Mouse (Mus musculus) urinary bladder, postnatal 25 days (tissue): Measurements from ENCODE around the gene Maea.

Experiments used
- DNase-seq: peaks from one replicate; pipeline ENCODE4 v3.0.0; 2022; ENCODE audit warnings: low spot score

Gene Maea

GRCm38 (mm10) chr5:33358467-33358866, 23.2 kb downstream of the Maea start:
- DNase-seq: no peak

DNA sequence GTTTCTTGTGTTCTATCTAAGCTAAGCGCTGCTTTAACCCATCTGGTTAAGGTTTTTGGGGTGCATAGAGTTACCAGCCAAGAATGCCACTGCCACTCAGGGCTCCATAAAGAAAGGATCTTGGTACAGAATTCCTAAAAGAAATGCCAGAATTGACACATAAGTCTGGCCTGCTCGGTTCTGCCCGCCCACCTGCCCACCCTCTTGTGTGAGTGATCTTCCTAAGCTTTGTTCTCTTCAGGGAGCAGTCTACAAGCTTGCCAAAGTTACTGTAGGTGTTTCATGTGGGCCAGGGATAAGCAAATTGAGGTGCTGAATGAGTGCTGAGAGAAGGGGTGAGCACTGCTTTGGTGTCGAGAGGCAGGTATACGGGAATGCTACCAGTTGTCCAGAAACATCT, 28.0 kb downstream of the Maea start:
- DNase-seq: no peak

DNA sequence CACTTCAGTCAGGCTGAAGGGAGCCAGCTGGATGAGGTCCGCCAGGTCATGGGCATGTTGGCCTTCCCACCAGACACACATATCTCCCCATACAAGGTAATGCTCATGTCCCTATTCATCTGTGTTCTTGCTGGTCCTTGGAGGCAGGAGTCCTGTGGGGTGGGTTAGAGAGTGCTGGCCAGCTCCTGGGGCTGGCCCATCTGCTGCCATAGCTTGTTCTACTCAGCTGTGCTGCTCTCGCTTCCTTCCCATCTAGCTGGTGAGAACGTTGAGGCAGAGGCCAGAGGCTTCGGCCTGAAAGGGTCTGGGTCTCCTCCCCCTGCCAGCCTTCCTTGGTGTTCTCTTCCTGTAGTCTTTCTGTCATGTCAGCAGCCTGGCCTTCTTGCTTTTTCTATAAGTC, 33.3 kb downstream of the Maea start:
- DNase-seq: no peak

DNA sequence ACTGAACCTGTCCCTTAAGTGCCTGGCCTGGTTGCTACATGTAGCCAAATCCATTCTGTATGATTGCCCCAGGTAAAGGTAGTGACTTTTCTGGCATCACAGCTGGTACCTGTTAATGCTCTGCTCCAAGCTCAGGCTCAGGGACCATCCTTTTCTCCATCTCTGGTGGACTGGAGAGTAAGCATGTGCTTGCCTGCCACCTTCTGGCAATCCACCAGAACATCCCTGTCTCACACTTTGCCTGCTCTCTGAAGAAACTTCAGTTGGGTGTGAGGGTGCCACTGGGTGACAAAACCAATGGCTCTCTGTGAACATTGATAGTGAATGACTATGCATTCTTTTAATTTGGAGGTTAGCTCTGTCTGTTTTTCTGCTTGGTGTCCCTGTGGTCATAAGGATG, 35.8 kb downstream of the Maea start:
- DNase-seq: peak; percentile 16

- DNase-seq: no peak
Measured at GRCm38 (mm10) chr5:33371668-33372067, 36.4 kb downstream of the Maea start.

DNA sequence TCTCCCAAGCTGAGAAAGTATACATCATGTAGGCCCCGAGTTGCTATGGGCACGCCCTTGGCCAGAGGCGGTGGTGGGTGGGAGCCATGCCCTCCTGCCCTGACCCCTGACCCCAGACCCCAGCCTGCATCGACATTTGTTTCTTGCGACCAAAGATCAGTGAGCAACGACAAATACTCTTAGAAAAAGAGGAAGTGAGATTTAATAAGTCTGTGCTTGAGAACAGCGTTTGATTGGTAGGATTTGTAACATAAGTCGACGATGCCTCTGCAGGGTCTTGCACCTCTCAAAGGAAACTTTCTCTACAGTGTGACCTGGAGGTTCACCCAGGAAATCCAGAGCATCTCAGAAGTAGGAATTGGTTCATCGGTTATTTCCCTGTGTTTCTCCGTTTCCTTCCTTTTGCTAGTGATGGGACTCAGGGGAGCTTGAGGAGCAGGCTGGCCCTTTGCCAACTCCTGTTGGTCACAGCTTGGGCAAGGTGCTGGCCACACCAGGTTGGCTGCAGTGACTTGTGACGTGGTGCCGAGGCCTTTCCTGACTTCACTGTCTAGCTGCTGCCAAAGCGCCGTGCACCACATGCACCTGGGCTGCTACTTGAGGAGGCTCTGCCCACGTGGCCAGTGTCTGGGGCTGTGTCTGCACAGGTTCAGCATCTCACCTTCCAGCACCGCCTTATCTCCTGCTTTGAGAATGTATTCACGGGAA, 37.2 kb downstream of the Maea start:
- DNase-seq: no peak

DNA sequence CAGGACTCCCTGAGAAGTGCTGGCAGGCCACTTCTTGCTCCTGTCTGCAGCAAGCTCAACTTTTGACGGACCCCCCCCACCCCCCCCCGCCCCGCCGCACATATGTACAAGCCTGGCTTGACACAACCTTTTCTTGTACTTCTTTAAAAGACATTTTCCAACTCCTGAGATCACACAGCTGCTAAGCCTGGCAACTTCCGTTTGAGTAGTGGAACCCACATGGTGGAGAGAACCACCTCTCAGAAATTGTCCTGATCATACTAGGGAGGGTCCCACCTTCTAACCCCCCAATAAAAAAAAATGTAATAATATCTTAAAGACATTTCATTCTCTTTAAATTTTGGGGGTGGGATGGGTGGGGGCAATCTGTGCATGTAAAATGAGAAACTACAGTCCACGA, 41.9 kb downstream of the Maea start:
- no peak for DNase-seq

DNA sequence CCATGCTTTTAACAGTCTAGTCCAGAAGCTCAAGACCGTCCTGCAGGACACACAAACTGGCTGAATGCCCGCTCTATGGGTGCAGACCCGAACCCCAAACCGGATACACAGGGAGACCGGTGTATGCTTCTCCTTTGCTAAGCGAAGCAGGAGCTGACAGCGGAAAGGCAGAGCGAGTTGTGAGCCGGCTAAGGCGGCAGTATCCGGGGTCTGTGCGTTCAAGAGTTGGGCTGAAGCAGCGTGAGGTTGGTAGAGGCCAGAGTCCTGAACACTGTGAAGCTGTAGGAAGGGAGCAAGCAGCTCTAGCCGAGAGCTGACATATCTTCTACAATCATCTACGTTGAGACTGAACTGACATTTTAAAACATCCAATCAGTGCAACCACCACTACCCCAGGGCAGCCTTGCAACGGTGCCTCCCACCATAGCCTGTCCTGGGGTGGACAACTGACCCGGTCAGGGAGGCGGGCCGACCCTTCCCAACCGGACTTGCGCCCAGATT, 42.5 kb downstream of the Maea start:
- peak; percentile 33 for DNase-seq

DNA sequence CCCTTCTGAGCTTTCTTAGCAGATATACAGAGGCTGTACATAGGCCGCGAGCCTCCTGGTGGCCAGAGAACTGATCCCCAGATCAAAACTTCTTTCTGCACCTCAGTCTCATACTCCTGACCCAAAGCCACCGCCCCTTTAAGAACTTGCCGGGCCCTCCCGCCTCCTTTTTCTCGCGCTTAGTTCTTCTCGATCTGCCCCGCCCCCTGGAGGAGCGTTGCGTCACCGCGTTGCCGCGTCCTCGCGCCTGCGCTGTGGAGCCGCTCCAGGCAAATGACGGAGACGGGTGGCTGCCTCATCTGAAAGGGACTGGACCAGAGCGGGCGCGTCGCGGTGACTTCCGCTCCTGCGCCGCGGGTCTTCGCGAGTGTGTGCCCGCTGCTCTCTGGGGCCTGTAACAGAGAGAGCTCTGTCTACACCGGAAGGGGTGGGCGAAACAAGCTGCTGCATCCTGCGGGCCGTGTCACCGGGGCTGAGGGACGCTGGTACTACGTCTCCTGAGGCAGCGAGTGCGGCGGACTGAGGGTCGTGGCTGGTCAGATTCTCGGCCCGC, 43.1 kb downstream of the Maea start, which contains the start of gene Uvssa:
Gene Uvssa, plus strand, starts transcription at position 248 of the 553 bp plus-strand sequence.
- peak; percentile 99 for DNase-seq

DNA sequence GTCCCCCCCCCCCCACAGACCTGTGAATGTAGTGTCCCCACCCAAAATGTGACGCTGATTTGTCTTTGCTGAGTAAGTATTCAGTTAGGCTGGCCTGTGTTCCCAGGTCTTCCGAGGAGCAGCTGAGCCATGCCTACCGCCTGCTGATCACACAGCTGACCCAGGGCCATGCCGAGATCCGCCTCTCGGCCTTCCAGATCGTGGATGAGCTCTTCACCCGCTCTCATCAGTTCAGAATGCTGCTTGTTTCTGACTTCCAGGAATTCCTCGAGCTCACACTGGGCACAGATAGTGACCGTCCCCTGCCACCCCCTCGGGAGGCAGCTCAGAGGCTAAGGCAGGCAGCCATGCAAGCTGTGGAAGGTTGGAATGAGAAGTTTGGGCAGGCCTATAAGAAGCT, 52.2 kb downstream of the Maea start:
- no peak for DNase-seq

DNA sequence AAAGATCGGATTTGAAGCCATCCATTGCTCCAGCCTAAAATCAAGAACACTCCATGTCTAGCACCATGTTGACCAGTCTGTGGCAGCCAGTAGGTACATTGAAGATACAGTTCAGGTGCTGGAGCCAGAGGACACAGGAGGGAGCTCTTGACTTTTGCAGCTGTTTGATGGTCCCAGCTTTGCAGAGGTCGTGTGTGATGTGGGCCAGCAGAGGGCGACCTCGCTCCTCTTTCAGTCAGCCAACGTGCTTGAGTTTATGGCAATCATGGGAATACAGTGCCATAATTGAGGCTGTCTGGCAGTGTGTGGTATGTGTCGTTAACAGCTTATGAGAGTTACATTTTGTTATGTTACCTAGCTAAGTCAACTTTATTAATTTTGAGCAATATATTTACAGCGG, 58.5 kb downstream of the Maea start:
- DNase-seq: peak; percentile 68

DNA sequence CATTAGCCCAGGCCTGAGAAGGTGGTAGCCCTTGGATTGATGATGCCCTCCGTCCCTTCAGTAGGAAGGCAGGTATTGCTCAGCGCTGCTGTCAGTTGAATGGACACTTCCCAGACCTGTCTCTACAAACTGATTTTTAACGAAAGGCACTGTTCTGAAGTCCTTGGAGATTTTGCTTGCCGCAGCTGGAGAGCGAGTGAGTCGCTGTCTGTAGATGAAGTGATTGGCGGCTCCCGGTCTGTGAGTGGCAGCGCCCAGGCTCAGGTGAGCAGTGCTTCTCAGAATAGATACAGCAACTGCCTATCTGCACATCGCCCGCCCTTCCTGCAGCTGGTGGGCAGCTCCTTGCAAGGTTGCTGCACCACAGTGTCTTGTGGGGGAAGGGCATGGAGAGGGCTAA, 60.4 kb downstream of the Maea start:
- no peak for DNase-seq

DNA sequence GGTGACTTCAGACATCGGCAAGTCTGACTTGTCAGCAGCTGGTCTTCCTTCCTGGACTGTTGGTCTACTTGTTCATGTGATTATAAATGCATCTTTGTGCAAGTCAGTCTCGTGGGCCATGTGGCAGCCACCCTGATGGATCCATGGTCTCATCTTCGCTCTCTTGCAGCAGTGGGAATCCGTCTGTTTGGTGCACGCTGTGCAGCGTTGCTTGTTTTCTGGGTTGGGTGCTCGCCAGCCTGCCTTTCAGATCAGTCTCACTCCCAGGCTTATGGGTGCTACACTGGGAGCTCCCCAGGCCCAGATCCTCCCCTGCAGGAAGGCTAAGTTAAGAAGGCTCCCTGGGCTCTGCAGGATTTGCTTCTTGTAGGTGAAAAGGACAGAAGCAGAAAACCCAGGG, 61.5 kb downstream of the Maea start:
- no peak for DNase-seq

- no peak for DNase-seq
Measured at GRCm38 (mm10) chr5:33400819-33401218, 65.5 kb downstream of the Maea start.

DNA sequence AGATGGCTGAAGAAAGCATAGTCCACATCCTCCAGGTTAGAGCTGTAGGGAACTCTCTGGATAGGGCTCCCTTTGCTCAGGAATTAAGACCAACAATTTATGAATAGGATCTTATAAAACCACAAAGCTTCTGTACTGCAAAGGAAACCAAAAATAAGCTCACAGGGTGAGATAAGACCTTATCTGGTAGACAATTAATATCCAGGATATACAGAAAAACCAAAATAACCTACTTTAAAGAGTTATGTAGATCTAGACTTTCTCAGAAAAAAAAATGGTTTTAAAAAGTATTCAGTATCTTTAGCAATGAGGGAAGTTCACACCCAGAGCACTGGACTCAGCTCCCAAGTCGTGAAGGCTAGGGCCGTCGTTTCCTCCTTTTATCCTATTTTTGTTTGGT, 85.0 kb downstream of the Maea start:
- no peak for DNase-seq
